Mouse (Mus musculus) layer of hippocampus, postnatal 14 days (tissue): ENCODE measurements at regions not wholly inside any gene's neighbourhood (a gene's known extent, or its start where the extent isn't known, plus 50 kb on each side); places are given as distances from the start of the nearest gene placed in this dataset.

Experiments used
- DNase-seq, 2 experiments: peaks; one replicate each; pipeline ENCODE4 v3.0.0; 2021 to 2022; ENCODE audit warnings: low spot score in 2 of 2, mixed read lengths in 1 of 2

DNA sequence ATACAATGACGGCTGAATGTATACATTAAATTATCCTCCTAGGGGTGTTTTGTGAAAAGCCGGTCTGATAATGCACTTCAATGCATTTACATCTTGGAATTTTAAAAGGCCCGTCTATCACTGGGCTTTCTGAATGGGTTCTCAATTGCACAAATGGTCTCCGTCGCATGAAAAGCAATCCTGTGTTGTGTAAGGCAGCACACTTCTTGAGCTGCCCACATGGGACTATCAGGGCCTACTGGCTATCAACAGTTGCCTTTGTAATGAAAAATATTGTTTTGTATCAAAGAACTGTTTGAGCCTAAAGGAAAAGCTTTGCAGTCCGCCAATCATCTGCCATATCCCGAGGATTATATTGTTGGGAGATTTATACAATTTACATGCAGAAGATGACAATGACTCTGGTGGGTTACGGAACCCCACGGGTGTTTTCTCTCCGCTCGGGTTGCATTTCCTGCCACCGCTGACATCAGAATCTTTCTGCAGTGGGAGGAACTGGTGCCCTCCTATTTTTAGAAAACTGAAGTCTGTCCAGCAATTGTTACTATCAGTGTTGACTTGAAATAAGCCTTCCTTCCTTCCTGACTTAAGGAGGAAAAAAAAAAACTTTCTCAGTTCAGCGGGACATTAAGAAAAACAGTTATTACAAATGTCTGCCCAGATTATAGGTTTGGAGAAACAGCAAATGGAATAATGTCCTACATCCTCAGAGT is 118.7 kb downstream of the Tmem26 start:
- DNase-seq = no peak

DNA sequence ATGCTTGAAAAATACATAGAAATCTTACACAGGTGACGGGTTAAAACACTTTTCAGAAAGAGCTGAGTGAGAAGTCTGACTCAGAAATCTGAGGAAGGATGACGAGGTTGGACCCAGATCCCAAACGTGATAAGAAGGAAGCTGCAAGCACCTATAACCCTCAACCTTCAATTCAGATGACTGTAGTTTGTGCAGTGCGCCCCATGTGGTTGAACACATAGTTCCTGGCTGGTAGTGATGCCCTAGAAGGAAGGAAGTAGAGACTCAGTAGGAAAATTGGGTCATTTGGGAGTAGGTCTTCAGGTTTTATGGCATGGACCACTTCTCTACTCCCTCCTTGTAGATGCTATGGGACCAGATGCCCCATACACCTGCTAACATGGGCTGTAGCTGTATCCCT is 120.6 kb downstream of the Tmem26 start:
- no peak for DNase-seq

DNA sequence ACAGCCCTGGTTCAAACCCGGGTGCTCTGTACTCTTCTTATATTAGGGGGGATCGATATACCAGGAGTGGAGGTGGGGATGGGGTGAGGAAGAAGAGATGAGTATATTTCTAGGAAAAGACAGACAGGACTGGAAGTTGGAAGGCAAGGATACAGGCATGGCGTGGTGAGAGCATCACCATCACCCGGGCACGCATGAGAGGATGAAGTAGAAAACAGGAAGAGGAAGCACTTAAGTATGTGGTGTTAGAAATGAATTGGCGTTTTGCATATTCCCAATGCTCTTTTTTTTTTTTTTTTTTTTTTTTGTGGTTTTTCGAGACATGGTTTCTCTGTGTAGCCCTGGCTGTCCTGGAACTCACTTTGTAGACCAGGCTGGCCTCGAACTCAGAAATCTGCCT is 121.2 kb downstream of the Tmem26 start:
- no peak for DNase-seq

DNA sequence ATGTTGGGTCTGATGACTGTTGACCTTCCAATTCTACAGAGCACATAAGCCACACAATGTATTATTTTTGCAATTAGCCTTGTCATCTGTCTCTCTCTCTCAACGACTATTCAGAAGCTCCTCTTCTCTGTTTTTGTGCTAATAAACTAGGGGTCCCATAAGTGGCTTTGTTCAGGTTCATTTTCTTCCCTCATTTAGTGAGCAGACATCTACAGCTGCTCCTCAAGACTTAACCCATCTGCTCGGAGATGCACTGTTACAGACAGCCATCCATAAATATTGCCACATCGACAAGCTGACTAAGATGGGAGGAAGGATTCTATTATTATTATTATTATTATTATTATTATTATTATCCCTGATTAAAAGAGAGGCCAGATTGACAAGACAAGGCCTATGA is 127.7 kb downstream of the Tmem26 start:
- no peak for DNase-seq

DNA sequence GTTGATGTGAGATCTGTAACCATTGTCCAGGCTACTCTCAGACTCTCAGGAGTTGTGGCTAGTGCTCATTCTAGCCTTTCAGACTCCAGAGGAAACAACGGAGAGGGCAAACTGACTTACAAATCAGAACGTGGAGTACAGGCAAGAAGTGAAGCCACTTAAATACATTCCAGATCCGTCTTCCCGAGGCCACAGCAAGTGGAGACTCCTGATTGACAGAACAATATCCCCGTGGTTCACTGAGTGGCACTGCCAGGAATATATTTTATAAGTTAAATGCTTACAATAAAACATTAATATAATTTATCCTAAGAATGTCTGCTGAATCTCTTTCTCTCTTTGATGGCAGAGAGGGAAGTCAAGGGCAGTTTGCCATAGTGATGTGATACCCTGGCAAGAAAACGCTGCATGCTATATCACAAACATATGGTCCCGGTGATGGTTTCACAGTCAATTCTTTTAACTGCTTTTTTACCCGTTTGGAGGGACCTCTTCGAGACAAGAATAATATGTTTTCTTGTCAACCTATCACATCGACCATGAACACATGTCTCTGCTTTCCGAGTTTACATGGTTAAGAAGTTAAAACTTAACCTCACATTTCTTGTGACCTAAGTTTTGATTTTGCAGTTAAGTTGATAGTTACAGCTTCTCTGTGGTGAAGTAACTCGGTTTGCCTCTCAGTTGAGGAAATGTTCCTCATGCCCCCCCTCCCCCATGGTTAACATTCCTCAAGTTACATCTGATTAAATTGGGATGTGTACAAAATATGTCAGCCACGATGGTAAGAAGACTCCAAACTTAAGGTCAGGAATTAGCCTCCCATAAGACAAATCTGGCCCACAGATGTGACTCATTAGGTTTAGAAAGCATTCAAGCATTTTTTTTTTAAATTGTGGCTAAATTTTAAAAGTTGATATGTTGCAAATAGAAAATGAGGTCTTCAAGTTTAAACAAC is 132.8 kb downstream of the Tmem26 start:
- no peak for DNase-seq

DNA sequence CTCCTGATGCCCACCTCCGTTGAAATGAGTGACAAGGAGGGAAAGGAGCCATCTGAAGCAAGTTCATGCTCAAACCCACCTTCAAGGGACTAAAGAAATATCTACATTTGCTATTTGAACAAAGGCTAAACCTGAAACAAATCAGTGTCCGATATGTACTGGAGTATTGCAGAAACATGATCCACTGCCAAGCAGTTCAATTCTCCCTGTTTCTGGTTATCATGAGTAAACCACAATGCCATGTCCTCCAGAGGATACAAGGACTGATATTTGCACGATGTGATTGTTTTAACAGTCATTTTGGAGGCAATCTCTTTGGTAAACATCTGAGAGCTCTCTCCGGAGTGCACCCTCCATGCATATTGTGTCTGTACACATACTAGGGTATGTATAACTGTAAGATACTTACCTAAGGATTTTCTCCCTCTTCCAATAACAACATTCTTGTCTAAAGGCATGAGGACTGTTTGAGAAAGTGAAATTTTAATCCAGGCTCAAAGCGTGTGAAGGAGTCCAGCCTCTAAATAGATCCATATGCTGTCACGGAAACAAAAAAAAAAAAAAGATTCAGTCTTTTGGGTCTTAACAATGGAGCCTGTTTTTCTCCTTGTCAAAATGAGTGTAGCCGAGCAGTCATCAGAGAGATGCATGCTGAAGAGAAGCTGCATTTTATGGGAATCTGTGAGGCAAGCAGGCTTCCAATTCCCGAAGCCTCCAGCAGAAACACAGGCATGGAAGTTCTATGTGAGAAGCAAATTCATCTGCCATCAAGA is 141.3 kb downstream of the Tmem26 start:
- no peak for DNase-seq

DNA sequence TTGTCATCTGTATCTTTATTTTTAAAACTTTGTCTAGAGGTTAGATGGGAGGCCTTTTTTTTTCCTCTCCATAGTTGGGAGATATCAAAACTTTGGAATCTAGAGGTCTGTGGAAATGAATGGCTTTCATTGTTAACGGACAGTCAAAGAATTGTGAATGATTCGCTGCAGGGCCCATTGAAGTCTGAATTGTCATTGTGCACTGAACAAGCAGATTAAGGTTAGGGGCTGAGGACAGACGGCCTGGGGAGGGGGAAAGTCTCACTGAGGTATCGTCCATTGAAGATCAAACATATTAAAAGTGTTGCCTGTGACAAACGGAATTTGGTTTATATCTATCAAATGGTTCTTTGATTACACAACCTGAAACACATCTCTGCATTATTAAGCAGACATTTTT is 142.3 kb downstream of the Tmem26 start:
- DNase-seq = no peak

DNA sequence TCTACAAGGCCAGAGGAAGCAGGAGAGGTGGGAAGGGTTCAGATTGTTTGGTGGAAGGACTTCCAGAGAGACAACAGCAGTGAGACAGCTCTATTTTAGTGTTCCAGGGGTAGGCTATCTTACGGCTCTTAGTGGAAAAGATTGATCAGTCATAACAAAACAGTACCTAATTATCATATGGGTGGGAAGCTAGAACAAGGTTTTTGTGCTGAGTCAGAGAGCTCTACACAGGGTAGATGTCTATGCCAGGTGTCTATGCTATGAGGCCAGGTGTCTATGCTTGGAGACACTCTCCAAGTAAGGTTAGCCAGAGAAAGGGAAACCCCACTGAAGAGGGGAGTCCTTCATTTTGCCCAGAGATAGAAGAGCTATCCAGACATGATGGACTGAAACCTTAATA is 143.9 kb downstream of the Tmem26 start:
- DNase-seq = no peak

DNA sequence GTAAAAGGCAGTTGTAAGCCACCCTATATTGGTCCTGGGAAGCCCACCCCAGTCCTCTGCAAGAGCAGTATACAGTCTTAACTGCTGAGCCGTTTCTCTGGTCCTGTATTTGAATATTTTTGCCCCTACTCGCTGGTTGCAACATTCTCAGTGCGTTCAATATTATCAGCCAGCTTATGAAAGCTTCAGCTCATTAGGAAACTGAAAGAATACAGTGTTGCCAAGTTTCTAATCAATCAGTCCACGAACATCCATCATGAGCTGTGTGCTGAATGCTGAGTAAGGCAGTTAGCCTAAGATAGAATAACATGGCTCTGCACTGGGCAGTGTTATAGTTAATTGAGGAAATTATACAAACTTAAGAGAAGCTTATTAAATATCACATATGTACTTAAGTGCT is 148.7 kb downstream of the Tmem26 start:
- DNase-seq = no peak

DNA sequence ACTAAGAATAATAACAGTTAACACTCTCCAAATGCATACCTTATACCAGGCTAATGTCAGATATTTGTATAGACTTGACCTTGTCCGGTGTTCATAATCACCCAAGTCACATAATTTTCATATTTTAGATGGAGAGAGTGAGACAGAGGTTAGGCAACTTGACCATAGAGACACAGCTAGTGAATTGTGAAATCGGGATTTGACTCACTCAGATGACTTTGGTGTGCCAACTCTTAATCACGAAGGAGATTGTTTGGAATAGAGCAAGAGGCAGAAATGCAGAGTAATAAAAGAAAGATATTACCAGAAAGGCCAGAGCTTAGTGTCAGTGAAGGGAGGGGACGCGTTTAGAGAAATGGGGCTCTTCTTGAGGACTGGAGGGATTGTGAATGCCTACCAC is 152.2 kb downstream of the Tmem26 start:
- DNase-seq = no peak

DNA sequence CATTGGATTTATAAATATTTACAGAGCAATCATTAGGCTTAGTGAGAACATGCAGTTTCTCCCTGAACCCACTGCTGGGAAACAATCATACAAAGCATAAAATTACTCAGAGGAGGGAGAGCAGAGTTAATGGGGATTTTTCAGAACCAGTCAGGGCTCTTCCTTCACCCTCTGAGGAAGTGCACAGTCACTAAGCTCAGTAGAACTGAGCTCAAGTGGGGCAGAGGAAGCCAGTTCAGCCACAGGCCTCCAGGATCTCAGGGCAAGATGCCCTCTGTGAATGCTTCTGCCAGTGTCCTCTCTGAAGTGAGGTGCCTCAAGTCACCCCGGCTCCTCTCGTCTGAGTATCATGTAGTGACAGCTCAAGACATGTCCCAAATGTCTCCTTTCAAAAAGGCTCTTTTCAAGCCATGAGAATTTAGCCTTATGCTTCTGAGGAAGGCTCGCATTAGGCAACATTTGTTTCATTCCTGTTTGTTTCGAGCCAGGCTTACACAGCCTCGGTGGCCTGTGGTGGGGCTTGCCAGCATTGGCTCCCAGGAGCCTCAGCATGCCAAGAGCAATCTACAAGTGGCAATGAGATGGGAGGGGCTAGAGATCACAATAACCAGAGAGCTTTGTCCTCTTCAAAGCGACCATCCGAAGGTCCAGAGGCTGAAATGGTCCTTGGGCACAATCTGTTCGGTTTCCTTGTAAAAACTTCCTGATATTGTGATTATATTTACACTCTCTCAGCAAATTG is 169.8 kb downstream of the Tmem26 start:
- DNase-seq = no peak

DNA sequence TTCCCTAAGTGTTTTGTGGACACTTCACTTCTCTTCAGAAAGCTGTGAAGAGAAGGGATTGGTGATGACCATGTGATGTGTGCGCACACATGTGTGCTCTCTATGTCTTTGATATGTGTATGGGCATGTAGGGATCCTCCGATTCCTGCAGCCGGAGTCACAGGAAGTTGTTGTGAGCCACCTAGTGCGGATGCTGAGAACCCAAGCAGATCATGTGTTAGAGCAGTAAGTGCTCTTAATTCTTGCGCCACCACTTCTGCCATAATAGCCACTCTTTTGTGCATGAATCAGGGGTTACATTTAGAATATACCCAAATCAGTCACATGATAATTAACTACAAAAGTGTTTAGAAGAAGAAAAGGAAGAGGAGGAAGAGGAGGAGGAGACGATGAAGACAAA is 170.7 kb downstream of the Tmem26 start:
- DNase-seq = no peak

DNA sequence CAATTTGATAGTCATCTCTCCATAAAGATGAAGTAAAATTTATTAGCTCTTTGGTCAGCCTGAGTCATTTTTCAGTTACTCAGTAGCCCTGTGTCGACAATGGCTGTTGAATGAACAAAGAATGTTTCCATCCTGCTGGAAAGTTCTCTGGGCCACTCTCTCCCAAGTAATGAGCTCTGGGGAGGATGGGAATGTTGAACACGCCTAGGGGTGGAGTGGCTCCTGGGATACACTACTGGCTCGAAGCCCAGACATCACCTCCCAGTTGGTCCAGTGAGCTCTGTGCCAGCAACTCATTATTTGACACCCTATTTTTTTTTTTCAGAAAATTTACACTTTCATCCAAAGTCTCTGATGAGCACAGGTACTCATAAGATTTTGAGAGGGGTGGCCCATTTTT is 174.1 kb downstream of the Tmem26 start:
- DNase-seq = no peak

DNA sequence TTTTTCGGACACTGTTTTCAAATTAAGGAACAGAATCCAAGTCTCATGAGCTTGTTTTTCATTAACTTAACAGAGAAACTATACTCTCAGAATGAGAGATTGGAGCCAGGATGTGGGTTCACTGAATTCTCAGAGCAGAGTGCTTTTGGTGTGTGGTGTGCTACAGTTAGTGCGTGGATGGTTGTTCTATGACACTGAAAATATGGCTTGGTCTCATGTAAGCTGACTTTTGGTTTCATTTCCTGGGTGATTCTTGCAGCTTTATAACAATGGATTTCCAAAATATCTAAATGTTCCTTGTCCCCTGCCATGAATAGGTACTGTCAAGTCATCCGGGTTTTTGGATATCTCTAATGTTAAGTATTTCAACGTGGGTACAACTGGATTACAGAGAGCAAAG is 177.7 kb downstream of the Tmem26 start:
- no peak for DNase-seq

DNA sequence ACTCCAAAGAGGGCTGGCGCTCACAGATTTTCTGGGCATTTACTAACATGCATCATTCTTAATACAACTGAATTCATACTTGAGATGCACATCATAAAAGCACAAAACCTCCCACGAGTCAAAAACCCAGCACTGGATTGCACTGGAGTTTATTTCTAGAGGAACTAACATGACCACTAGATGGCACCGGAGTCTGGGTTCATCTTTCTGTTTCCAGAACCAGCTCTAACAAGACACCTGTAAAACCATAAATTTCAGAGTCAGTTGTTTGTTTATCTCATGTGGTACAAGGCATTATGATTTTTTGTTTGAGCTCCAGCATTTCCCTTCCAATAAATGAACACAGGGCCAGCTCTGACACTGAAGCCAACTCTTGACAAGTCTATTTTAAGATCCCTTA is 179.2 kb downstream of the Tmem26 start:
- peak; percentile 26 to 78 for DNase-seq

DNA sequence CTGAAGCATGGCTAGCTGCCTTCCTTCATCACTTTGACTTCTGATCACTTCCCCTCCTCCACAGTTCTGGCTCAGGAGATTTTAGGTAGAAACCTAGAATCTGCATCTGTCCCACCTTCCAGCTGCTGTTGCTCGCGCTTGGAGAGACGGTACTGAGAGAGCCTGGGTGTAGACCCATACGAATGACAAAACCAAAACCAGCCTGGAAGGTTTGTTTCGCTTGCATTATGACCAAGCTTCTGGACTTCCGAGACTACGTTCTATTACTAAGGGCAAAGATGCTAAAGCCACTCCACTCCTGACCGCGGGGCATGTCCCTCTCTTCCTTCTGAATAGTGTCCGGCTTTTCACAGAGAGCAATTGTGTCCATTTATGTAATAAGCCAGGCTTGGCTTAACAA is 180.9 kb downstream of the Tmem26 start:
- DNase-seq = no peak

DNA sequence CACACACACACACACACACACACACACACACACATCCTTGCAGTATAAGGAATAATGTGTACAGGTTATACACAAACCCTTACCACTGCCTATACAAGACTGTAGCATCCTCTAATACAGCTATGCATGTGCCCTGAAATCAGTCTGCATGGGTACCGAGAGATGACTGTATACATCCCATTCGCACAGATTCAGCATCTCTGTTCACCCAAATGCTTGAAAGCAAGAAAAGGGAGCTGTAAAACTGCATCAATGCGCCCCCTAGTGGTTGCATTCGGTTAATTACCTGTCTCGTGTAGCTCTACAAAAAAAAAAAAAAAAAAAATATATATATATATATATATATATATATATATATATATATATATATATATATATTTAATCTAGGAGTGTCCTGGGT is 184.8 kb downstream of the Tmem26 start:
- peak; percentile 64 to 78 for DNase-seq

DNA sequence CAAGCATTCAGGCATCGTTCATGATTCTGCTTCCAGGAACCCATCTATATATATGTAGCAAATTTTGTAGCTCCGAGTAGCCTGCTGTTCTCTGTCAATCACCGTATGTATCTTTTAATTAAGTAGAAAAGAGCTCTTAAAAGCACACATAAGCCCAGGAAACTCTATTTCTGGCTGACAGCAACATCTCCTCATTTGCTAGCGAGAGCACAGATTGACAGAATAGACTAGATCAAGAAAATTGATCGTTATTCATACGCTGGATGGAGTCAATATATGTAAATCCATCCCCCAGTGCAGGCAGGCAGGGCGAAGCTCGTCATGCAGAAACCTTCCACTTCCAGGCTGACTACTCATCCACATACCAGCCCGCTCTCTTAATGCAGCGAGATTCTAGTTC is 185.6 kb downstream of the Tmem26 start:
- DNase-seq = peak; percentile 9 to 13

DNA sequence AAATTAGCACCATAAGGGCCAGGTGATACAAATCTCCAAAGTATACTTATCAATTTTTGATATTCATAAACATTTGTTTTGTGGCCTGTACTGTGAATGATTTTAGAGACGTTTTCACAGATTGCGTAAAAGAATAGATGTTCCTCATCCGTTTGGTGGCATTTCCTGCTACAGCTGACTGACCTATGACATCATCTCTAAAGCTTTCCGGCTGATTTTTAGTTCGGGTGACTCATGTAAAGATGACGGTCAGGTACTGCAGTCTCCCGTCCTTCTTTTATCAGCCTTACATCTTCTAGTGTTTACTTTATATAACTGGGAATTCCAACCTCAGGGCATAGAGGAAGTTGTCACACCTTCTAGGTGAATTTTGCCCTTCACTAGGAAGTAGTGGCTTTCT is 192.7 kb downstream of the Tmem26 start:
- DNase-seq = no peak

DNA sequence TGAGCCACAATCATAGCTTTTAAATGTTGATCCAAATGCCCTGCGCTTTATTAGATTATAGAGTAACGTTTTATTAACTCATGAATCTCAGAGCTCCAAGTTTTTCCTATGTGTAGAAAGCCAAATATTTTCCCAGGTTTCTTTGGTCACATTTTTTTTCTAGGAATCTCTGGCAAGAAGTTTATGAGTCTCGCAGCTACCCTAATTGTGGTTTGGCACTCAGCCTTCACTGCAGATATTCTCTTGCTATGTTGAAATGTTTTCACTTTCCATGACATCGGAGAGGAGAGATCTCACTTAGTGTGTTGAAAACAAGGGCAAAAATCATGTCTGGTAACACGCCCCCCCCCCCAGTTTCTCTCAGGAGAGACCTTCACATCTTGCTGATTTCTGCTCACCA is 212.4 kb downstream of the Tmem26 start:
- no peak for DNase-seq

DNA sequence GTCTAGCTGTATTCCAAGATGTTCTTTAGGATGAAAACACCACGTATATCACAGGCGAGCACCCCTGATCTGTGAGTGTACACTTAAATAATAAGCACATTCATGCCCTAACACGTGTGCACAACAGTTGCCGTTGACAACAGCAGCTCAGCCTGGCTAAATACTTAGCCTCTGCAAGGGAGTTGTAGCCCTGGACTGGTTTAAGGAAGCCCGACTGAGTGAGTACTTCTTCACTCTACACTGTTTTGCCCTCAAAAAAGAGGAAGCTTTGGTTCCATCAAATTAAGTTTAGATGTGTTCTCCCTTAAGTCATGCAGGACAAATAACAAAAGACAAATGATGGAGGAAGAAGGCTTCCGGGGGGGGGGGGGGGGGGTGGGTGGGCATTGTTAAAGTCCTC is 208.0 kb upstream of the Rhobtb1 start:
- no peak for DNase-seq
